ENCODE assay signal across 31 mouse cellular contexts in the genomic region with DNA sequence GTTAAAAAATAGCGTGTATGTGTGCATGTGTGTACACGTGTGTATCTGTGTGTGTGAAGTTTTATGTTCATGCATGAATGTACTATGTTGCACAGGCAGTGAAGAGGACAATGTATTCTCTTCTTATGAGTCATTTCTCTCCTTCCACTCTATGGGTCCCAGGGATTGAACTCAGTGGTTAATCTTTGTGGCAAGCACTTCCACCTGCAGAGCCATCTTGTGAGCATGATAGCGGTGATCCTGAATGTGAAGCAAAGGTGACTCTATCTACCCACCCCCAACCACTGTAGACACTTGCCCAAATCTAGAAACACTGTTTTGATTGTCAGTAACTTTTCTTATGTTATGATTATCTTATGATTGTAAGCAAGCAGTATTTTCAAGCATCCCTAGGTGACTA.
"Had no signal": no experiment of that assay in that cellular context is flagged by ENCODE, and none has a peak within 500 bp of the region (broad histone marks: within the 10 kb centered on the region; RNA-seq: fewer than 3 reads in every experiment).

No protein-coding gene starts in this region.

- H3K9me3 ChIP-seq: heart, embryonic 10.5 days; heart, embryonic 12.5 days; heart, embryonic 13.5 days; heart, embryonic 15.5 days; hindbrain, embryonic 10.5 days; hindbrain, embryonic 12.5 days; hindbrain, embryonic 13.5 days; hindbrain, embryonic 15.5 days; intestine, embryonic 15.5 days; kidney, embryonic 15.5 days had no signal

- H3K36me3 ChIP-seq: heart, embryonic 10.5 days; heart, embryonic 12.5 days; heart, embryonic 13.5 days; heart, embryonic 15.5 days; hindbrain, embryonic 10.5 days; hindbrain, embryonic 12.5 days; hindbrain, embryonic 13.5 days; hindbrain, embryonic 15.5 days; intestine, embryonic 15.5 days; kidney, embryonic 15.5 days had no signal

- H3K9ac ChIP-seq: heart, embryonic 12.5 days; heart, embryonic 13.5 days; heart, embryonic 15.5 days; hindbrain, embryonic 12.5 days; hindbrain, embryonic 13.5 days; hindbrain, embryonic 14.5 days; hindbrain, embryonic 15.5 days; intestine, embryonic 15.5 days; kidney, embryonic 15.5 days had no signal

- DNase-seq: heart, postnatal 10 days; heart, postnatal 14 days; heart, postnatal 36 days; heart, postnatal 4 days; kidney, adult 18-20 months; kidney, postnatal 10 days; kidney, postnatal 14 days; kidney, postnatal 25 days; kidney, postnatal 36 days; kidney, postnatal 4 days; layer of hippocampus, adult 9-11 months; layer of hippocampus, postnatal 36 days had no signal

- ATAC-seq: hindbrain, embryonic 16.5 days; hindbrain, postnatal 0 days; inflammation-experienced regulatory T-cells, adult 6 months; intestine, embryonic 15.5 days; intestine, embryonic 16.5 days; intestine, postnatal 0 days had no signal

- H3K4me3 ChIP-seq: heart, embryonic 10.5 days; heart, embryonic 12.5 days; heart, embryonic 13.5 days; heart, embryonic 15.5 days; hindbrain, embryonic 10.5 days; hindbrain, embryonic 12.5 days; hindbrain, embryonic 13.5 days; hindbrain, embryonic 15.5 days; intestine, embryonic 15.5 days; kidney, embryonic 15.5 days; layer of hippocampus, adult 2 months had no signal

- H3K27me3 ChIP-seq: heart, embryonic 12.5 days; heart, embryonic 13.5 days; heart, embryonic 15.5 days; hindbrain, embryonic 12.5 days; hindbrain, embryonic 13.5 days; hindbrain, embryonic 15.5 days; intestine, embryonic 15.5 days; kidney, embryonic 15.5 days had no signal

- H3K4me2 ChIP-seq: heart, embryonic 11.5 days; heart, embryonic 12.5 days; heart, embryonic 13.5 days; heart, embryonic 15.5 days; hindbrain, embryonic 12.5 days; hindbrain, embryonic 13.5 days; hindbrain, embryonic 14.5 days; hindbrain, embryonic 15.5 days; intestine, embryonic 15.5 days; kidney, embryonic 15.5 days had no signal

- H3K27ac ChIP-seq: heart, embryonic 10.5 days; heart, embryonic 13.5 days; heart, embryonic 15.5 days; hindbrain, embryonic 10.5 days; hindbrain, embryonic 12.5 days; hindbrain, embryonic 13.5 days; hindbrain, embryonic 14.5 days; hindbrain, embryonic 15.5 days; hindbrain, postnatal 0 days; intestine, embryonic 15.5 days; kidney, embryonic 15.5 days; kidney, postnatal 0 days; layer of hippocampus, adult 2 months had no signal

- H3K4me1 ChIP-seq: heart, embryonic 10.5 days; heart, embryonic 12.5 days; heart, embryonic 13.5 days; heart, embryonic 15.5 days; hindbrain, embryonic 10.5 days; hindbrain, embryonic 12.5 days; hindbrain, embryonic 13.5 days; hindbrain, embryonic 15.5 days; intestine, embryonic 15.5 days; kidney, embryonic 15.5 days had no signal
